Mouse (Mus musculus): ENCODE results near the gene Pgm3. TPM values are rescaled to one million over a fixed set of nuclear protein-coding genes. Genes with fewer than 3 reads are reported as not detected.

Gene Pgm3
- total RNA-seq, 2 experiments from 2014 or later: 16.5 to 17.7 TPM

DNA sequence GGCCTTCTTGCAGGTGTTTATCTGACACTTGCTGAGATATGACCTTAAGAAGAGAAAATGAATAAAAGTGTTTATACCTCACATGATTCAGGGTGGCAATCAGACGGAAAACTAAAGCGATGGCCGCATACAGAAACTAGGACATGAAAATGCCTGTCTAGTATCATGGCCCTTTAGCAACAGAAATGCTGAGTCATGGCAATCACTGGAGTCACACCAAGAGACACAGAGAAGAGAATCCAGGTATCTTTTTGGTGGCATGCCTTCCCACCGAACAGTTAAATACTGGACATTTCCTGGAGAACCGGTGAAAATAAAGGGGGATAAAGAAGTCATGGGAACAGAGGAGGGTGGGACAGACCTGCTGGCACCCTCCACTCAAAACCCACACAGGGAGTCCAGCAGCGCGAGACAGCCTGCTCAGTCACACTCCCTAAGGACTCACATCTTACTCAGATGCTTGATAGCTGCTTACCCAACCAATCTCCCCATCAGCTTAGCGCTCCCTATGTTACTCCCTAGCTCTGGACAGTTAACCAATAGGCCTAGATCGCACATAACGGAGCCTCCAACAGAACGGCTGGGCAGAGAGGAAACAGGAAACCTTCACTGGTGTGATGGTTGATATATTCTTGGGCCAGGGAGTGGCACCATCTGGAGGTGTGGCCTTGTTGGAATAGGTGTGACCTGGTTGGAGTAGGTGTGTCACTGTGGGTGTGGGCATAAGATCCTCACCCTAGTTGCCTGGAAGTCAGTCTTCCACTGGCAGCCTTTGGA lies 15.6 kb upstream of the Pgm3 start:
- H3K27ac ChIP-seq: no peak overlapping the region
- no peak overlapping the region for H3K4me3 ChIP-seq
- no peak for DNase-seq (ENCODE audit: extremely low spot score in 1 of 2, low spot score in 2 of 2)
- TF ChIP-seq CTCF (IDR thresholded peaks at IDR 0.05): no peak
- intact Hi-C loops (cut with DNase I): no loop called here

DNA sequence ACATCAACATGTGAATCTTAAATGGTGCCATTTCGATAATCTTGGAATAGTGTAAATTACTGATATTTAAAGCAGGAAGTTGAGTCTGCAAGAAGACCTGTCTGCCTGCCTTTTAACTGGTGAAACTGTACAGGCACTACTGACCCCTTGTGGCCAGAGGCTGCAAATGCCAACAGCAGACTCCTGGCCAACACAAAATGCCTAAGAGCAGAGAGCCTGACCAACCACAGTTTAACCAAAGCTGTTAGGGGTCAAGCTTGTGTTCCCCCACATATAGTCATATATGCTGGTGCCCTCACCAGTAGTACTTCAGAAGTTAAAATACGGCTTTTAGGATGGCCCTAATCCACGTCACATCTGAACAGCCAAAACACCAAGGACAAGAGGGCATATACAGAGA lies 12.1 kb upstream of the Pgm3 start:
- no peak overlapping the region for H3K4me3 ChIP-seq
- peak; percentile 94 for TF ChIP-seq CTCF (IDR thresholded peaks at IDR 0.05)
- DNase-seq (ENCODE audit: extremely low spot score in 1 of 2, low spot score in 2 of 2): peak; percentile 73 to 74
- H3K27ac ChIP-seq: no peak overlapping the region
- intact Hi-C loops (cut with DNase I): no loop called here

DNA sequence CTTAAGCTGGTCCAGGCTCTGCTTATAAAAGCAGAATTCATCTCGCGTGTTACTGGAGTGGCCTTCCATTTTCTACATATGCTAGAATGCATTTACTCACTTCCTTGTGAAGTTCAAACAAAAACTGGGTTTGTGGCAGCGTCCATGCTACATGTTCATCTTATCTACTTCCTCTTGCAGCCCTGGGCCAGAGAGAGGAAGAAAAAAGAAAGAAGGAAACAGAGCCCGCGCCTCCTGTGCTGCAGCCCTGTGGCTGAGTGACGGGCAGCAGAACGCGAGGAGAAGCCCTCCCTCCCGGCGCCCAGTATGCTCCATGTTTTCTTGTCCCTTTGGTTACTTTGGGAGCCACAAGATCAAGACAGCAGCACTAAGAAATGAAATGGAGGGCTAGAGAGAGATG lies 8.0 kb upstream of the Pgm3 start:
- intact Hi-C loops (cut with DNase I): loop anchor here (10.0 kb wide), 1 partner anchor 805 kb away; no protein-coding TSS in a partner anchor
- TF ChIP-seq CTCF (IDR thresholded peaks at IDR 0.05): no peak

DNA sequence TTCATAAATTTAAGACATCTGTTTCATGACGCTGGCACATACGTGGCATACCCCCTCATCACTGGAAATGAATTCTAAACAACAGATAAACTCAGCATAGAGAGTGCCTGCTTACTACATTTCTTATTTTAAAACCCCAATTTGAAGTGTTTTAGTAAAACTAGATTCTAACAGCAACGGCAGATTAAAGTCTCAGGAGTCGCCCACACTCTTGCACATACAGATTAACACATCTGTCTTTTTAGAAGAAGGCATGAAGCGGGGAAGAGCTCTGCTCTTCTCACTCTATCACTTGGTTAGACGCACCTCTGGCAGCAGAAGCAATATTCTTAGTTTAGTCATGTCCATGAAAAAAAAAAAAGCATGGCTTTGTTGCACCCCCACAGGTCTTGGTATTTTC lies 3.5 kb upstream of the Pgm3 start:
- Histone ChIP-seq H3K4me3 (no peak overlapping the region), H3K27ac (no peak overlapping the region)
- intact Hi-C loops (cut with DNase I): loop anchor here (10.0 kb wide), 1 partner anchor 800 kb away; no protein-coding TSS in a partner anchor
- no peak for TF ChIP-seq CTCF (IDR thresholded peaks at IDR 0.05)
- no peak for DNase-seq (ENCODE audit: extremely low spot score in 1 of 2, low spot score in 2 of 2)

More for the DNA sequence above, 8.0 kb upstream of the Pgm3 start:
- no peak for DNase-seq (ENCODE audit: extremely low spot score in 1 of 2, low spot score in 2 of 2)
- no peak overlapping the region for H3K27ac ChIP-seq
- H3K4me3 ChIP-seq: no peak overlapping the region

DNA sequence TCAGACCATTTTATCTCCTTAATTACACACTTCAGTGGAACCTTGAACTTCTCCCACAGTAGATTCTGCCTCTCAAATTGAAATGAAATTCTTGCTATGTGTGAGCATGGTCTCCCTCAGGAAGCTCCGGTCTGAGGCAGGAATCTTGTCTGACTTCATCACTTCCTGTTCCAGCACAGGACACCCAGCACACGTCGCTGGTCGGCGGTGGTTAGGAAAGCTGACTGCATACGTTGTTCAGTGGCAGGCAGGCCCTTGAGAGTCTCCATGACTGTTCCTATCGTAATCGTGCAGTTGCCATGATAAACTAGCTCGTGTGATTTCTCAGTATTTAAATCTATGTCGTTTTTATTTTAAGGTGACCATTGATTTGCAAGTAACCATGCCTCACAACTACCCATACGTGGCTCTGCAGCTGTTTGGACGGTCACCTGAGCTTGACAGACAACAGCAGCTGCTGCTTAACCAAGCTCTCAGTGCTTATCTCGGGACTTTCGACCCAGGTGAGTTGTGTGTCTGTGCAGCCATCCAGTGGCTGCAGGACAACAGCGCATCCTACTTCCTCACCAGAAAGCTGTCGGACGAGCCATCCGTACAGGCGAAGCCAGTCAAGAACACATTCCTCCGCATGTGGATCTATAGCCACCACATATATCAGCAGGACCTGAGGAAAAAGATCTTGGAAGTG lies 2.1 kb upstream of the Pgm3 start:
- DNase-seq (ENCODE audit: extremely low spot score in 1 of 2, low spot score in 2 of 2): no peak
- no peak for TF ChIP-seq CTCF (IDR thresholded peaks at IDR 0.05)
- intact Hi-C loops (cut with DNase I): loop anchor here (5.0 to 10.0 kb wide), 2 partner anchors 799 to 826 kb away; partner anchors contain the start of gene Ibtk
- Histone ChIP-seq H3K4me3 (no peak overlapping the region), H3K27ac (no peak overlapping the region)

DNA sequence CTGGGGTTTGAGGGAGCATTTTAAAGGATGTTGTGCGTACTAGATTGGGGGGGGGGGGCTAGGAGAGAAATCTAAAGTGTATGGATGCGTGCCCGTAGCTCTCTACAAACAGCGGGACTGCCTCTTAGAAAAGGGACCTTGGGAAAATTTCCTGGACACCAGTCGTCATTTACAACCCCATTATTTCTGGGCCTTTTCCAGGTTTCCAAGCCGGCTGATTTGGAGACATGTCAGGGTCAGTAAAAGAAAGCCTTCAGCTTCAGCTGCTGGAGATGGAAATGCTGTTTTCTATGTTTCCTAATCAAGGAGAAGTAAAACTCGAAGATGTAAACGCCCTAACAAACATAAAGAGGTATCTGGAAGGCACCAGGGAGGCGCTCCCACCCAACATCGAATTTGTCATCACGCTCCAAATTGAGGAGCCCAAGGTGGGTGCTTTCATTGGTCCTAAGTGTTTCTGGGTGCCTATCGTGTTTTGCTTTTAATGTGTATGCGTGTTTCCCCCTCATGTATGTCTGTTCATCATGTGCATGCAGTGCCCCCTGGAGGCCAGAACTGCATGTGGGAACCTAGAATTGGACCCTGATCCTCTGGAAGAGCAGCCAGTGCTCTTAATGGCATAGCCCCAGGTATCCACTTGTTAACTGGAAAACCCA lies 1.1 kb upstream of the Pgm3 start:
- intact Hi-C loops (cut with DNase I): loop anchor here (5.0 to 10.0 kb wide), 2 partner anchors 798 to 825 kb away; partner anchors contain the start of gene Ibtk
- no peak overlapping the region; the same call in 1 of the 2 replicates for H3K27ac ChIP-seq
- TF ChIP-seq CTCF (IDR thresholded peaks at IDR 0.05): peak; percentile 82

DNA sequence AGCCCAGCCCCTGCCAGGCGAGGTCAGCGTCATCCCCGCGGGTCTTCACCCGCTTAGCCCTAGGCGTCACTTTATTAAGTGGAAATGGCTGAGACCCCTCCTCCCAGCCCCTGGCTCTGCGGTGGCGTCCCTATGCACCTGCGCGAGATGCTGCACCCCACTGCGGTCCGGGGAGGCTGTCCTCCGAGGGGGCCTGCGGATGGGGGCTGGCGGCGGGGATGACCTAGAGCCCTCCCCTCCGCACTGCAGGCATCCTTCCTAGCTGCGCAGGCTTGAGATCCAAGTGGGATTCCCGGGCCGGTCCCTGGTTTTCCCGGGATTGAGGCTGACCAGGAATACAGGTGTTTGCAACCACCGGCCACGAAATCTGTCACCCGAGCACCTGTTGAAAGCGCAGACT lies 554 bp upstream of the Pgm3 start:
- intact Hi-C loops (cut with DNase I): loop anchor here (5.0 to 10.0 kb wide), 2 partner anchors 797 to 825 kb away; partner anchors contain the start of gene Ibtk

More for the DNA sequence above, 1.1 kb upstream of the Pgm3 start:
- DNase-seq (ENCODE audit: extremely low spot score in 1 of 2, low spot score in 2 of 2): peak; percentile 72 to 79
- H3K4me3 ChIP-seq: peak overlapping the region; percentile 96

DNA sequence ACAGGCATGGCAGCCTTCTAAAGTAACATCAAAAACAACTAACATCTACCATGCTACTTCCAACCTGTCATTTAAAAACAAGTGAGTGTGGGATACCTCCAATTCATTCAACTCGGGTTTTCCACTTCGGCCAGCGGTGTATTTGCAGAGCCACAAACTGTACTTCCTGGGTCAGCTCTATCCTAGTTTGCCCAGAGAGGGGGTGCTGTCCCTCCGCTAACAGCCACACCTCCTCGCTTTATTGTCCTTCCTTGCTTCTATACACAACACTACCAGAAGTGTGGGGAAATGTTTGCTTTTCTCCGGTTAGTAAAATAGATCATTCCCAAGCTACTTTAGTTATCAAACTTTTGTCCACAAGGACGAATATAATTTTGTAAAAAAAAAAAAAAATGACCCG lies 696 bp downstream of the Pgm3 start:
- no peak for TF ChIP-seq CTCF (IDR thresholded peaks at IDR 0.05)
- no peak for DNase-seq (ENCODE audit: extremely low spot score in 1 of 2, low spot score in 2 of 2)
- no peak overlapping the region for H3K27ac ChIP-seq
- peak overlapping the region; percentile 96 for H3K4me3 ChIP-seq
- intact Hi-C loops (cut with DNase I): loop anchor here (1.0 to 10.0 kb wide), 3 partner anchors 104 to 824 kb away; partner anchors contain the start of genes Dop1a and Ibtk

More for the DNA sequence above, 554 bp upstream of the Pgm3 start:
- peak overlapping the region; percentile 96 for H3K4me3 ChIP-seq
- peak overlapping the region; percentile 79 for H3K27ac ChIP-seq
- DNase-seq (ENCODE audit: extremely low spot score in 1 of 2, low spot score in 2 of 2): peak; percentile 40 to 49
- no peak for TF ChIP-seq CTCF (IDR thresholded peaks at IDR 0.05)

DNA sequence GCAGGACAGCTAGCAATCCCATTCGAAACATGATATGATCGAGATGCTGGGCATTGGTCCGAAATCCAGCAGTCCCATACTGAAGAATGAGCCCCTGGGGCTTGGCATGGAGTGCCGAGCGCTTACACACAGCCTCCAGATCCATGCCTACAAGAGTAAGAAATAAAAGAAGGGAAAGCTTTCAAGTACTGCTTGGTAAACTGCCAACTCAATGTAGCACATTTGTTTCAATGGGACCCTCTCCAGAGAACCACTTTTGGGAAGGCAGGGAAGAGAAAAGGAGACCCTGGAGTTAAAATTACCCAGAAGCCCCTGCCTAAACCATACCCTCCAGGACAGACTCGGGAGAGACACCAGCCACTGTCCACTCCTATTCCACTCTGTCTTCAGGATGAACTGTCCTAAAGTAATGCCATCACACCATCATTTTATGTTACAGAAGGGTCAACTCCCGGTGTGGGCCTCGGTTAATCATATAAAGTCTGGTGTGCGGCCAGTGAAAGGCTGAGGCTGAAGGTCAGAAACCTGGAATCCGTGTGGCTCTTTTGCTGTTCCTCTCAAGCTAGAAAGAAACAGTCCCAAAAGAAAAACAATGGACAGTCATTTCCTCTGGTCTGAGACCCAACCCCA lies 1.3 kb downstream of the Pgm3 start:
- TF ChIP-seq CTCF (IDR thresholded peaks at IDR 0.05): no peak
- DNase-seq (ENCODE audit: extremely low spot score in 1 of 2, low spot score in 2 of 2): no peak
- no peak overlapping the region for H3K4me3 ChIP-seq
- H3K27ac ChIP-seq: no peak overlapping the region
- intact Hi-C loops (cut with DNase I): loop anchor here (5.0 to 10.0 kb wide), 2 partner anchors 796 to 823 kb away; partner anchors contain the start of gene Ibtk

DNA sequence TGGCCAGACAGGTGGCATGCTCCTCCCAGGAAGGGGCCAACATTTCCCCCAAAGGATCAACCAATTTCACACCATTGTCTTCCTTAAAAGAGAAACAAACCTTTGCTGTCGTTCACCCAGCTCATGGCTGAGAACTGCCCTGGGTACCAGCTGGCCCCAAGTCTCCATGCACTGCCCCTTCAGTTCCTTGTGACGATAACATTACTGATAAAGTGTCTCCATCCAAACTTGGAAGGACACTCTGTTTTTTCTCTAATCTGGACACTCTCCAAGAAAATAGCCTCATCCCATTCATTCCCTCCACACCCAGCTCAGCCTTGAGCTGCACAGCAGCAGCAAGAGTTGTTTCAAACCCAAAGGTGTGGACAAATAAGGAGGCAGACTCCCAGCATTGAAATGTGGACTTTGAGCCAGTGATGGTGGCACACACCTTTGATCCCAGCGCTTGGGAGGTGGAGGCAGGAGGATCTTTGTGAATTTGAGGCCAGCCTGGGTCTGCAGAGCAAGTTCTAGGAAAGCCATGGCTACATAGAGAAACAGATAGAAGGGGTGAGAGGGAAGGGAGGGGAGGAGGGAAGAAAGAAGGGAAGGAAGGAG lies 2.2 kb downstream of the Pgm3 start:
- intact Hi-C loops (cut with DNase I): no loop called here
- no peak overlapping the region for H3K27ac ChIP-seq
- TF ChIP-seq CTCF (IDR thresholded peaks at IDR 0.05): no peak

DNA sequence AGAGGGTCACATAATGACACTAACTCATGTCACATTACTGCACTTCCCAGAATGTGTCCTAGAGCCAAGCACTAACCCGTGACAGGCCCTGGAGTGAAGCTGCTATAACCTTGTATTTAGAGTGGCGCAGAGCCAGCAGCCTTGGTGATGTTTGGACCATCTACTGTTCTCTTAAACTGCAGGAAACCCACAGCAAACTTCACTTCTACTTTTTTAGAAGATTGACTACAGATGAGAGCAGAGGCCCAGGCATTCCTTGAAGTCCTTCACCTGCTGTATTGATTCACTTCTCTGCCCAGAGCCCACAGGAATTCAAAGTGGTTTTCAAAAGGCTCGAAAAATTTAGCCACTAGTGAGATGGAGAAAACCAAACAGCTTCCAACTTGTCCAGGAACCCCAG lies 11.1 kb downstream of the Pgm3 start:
- intact Hi-C loops (cut with DNase I): no loop called here
- no peak for TF ChIP-seq CTCF (IDR thresholded peaks at IDR 0.05)
- Histone ChIP-seq H3K4me3 (no peak overlapping the region), H3K27ac (no peak overlapping the region)
- no peak for DNase-seq (ENCODE audit: extremely low spot score in 1 of 2, low spot score in 2 of 2)

More for the DNA sequence above, 2.2 kb downstream of the Pgm3 start:
- DNase-seq (ENCODE audit: extremely low spot score in 1 of 2, low spot score in 2 of 2): no peak
- no peak overlapping the region for H3K4me3 ChIP-seq

Data from left cerebral cortex, adult 2 months (tissue).